Mouse (Mus musculus): ENCODE measurements around the gene Wdr81.

DNA sequence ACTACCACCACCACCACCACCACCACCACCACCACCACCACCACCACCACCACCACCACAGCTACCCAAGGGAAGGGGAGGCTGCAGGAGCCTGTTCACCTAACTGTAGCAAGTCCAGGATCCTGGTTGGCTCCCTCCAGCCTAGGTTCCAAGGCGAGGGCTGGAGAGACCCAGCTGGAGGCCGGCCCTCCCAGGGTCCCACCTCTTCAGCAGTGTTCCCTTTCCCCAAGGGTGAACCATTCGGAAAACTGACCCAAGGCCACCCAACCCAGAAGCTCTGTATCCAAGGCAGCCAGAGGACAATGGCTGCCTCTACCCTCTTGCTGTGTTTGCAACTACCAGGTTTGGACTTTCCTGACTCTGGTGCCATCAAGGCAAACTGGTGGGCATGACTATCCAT is 14.6 kb downstream of the Wdr81 start:
- TF ChIP-seq CEBPB (IDR thresholded peaks at IDR 0.05; ENCODE audit: insufficient read depth, poor library complexity, severe bottlenecking) (no peak), POLR2A (IDR thresholded peaks at IDR 0.05; ENCODE audit: insufficient read length, low read depth) (no peak), POLR2AphosphoS2 (IDR thresholded peaks at IDR 0.05; ENCODE audit: insufficient read length, low read depth) (no peak), USF1 (IDR thresholded peaks at IDR 0.05; ENCODE audit: low read depth) (no peak)
